Mouse (Mus musculus): ENCODE measurements around the gene Dip2b. TPM values are rescaled to one million over a fixed set of nuclear protein-coding genes. Genes with fewer than 3 reads are reported as not detected.

The Dip2b gene
- total and polyA plus RNA-seq, 3 experiments, result 13.9 to 68.9 (median 15.4) TPM

- Histone ChIP-seq H3K79me2 (ENCODE audit: control insufficient read depth, insufficient read depth, low read length, poor library complexity) (no peaks in the 10 kb centered on the region), H3K4me3 (ENCODE audit: control insufficient read depth in 1 of 2, insufficient read depth in 1 of 2, low read depth in 2 of 2, low read length in 2 of 2) (no peak overlapping the region), H3K4me1 (ENCODE audit: control insufficient read depth in 1 of 2, insufficient read depth in 2 of 2, low read length in 2 of 2) (no peaks in the 10 kb centered on the region), H3K36me3 (ENCODE audit: control insufficient read depth in 1 of 2, insufficient read depth in 2 of 2, low read length in 2 of 2) (peaks cover 0 to 65% of the 10 kb centered on the region in 2 experiments; a peak in 3 of 4 replicates), H3K27me3 (ENCODE audit: control insufficient read depth in 1 of 2, insufficient read depth in 2 of 2, low read length in 2 of 2) (no peaks in the 10 kb centered on the region), H3K9ac (ENCODE audit: control insufficient read depth, low read depth, low read length, poor library complexity, severe bottlenecking) (no peak overlapping the region), H3K9me3 (replicated peaks; ENCODE audit: insufficient read depth, low read length) (no peaks in the 10 kb centered on the region), H3K27ac (ENCODE audit: control insufficient read depth, low read depth, low read length) (no peak overlapping the region)
- no peak for DNase-seq (ENCODE audit: low read depth, low spot score)
- TF ChIP-seq ZNF384 (IDR thresholded peaks at IDR 0.05; ENCODE audit: low read depth, low read length), result peak; percentile 61; the same call in 1 of the 2 replicates
- TF ChIP-seq ETS1 (IDR thresholded peaks at IDR 0.05; ENCODE audit: low read depth, low read length), result no peak
- TF ChIP-seq MYB (IDR thresholded peaks at IDR 0.05; ENCODE audit: low read depth, low read length), result no peak
- TF ChIP-seq MEF2A (IDR thresholded peaks at IDR 0.05; ENCODE audit: extremely low read depth, insufficient replicate concordance, low read depth, low read length, poor library complexity, severe bottlenecking), result no peak
- no peak for TF ChIP-seq MAZ (IDR thresholded peaks at IDR 0.05; ENCODE audit: low read depth, low read length)
- TF ChIP-seq CTCF (IDR thresholded peaks at IDR 0.05 in 2 of 3, conservative IDR thresholded peaks at IDR 0.05 in 1 of 3; ENCODE audit: control insufficient read depth in 1 of 3, insufficient read depth in 1 of 3, low read depth in 2 of 3, low read length in 3 of 3, poor library complexity in 1 of 3, severe bottlenecking in 1 of 3), result no peak; a peak in 1 of 6 replicates
- no peak for TF ChIP-seq KAT2A (conservative IDR thresholded peaks at IDR 0.05; ENCODE audit: low read depth, low read length)
- no peak for TF ChIP-seq USF2 (IDR thresholded peaks at IDR 0.05; ENCODE audit: borderline replicate concordance in 1 of 2, insufficient read depth in 1 of 2, low read depth in 1 of 2, low read length in 2 of 2)
Observed at GRCm38 (mm10) chr15:99997114-99997804, 41.2 kb upstream of the Dip2b start.

DNA sequence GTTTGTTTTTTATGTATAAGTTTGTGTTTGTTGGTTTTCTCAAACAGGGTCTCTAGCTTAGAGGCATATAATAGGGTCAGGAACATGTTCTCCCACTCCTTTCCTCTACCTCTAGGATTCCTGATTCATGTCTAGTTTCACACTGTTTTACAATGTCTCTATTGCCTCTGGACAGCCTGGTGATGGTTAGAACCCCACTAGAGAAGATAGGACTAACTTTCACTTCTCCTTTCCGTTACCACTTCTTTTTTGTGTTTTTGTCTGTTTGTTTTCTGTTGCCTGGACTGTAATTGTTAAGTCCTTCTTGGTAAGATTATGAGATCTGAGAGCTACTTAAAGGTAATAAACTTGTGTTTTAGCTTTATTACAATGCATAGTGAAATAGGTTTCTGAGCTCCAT is 39.1 kb upstream of the Dip2b start:
- Histone ChIP-seq H3K9ac (ENCODE audit: control insufficient read depth, low read depth, low read length, poor library complexity, severe bottlenecking) (no peak overlapping the region), H3K36me3 (ENCODE audit: control insufficient read depth in 1 of 2, insufficient read depth in 2 of 2, low read length in 2 of 2) (peaks cover 0 to 61% of the 10 kb centered on the region in 2 experiments; a peak in 3 of 4 replicates)

More for the DNA sequence above, 39.1 kb upstream of the Dip2b start:
- H3K9me3 ChIP-seq (replicated peaks; ENCODE audit: insufficient read depth, low read length), result no peaks in the 10 kb centered on the region
- H3K27ac ChIP-seq (ENCODE audit: control insufficient read depth, low read depth, low read length), result no peak overlapping the region
- H3K4me3 ChIP-seq (ENCODE audit: control insufficient read depth in 1 of 2, insufficient read depth in 1 of 2, low read depth in 2 of 2, low read length in 2 of 2), result no peak overlapping the region
- no peaks in the 10 kb centered on the region for H3K4me1 ChIP-seq (ENCODE audit: control insufficient read depth in 1 of 2, insufficient read depth in 2 of 2, low read length in 2 of 2)
- no peak for DNase-seq (ENCODE audit: low read depth, low spot score)
- TF ChIP-seq MYC (IDR thresholded peaks at IDR 0.05; ENCODE audit: low read depth, low read length) (no peak), TAL1 (IDR thresholded peaks at IDR 0.05; ENCODE audit: low read length) (no peak), E2F4 (IDR thresholded peaks at IDR 0.05; ENCODE audit: borderline replicate concordance, low read depth, low read length) (no peak), POLR2AphosphoS5 (IDR thresholded peaks at IDR 0.05; ENCODE audit: borderline replicate concordance, low read depth, low read length) (no peak), ZNF384 (IDR thresholded peaks at IDR 0.05; ENCODE audit: low read depth, low read length) (no peak), ETS1 (IDR thresholded peaks at IDR 0.05; ENCODE audit: low read depth, low read length) (no peak), ZMIZ1 (IDR thresholded peaks at IDR 0.05; ENCODE audit: low read depth, low read length) (no peak), HCFC1 (IDR thresholded peaks at IDR 0.05; ENCODE audit: low read depth, low read length) (no peak), NRF1 (IDR thresholded peaks at IDR 0.05; ENCODE audit: insufficient read depth, low read depth, low read length, poor library complexity, severe bottlenecking) (no peak), ZKSCAN1 (IDR thresholded peaks at IDR 0.05; ENCODE audit: low read depth, low read length) (no peak), CTCF (IDR thresholded peaks at IDR 0.05 in 2 of 3, conservative IDR thresholded peaks at IDR 0.05 in 1 of 3; ENCODE audit: control insufficient read depth in 1 of 3, insufficient read depth in 1 of 3, low read depth in 2 of 3, low read length in 3 of 3, poor library complexity in 1 of 3, severe bottlenecking in 1 of 3) (no peak), GATA1 (IDR thresholded peaks at IDR 0.05; ENCODE audit: low read depth, low read length) (no peak), MAFK (IDR thresholded peaks at IDR 0.05; ENCODE audit: borderline replicate concordance, low read depth, low read length) (no peak)
- H3K27me3 ChIP-seq (ENCODE audit: control insufficient read depth in 1 of 2, insufficient read depth in 2 of 2, low read length in 2 of 2), result no peaks in the 10 kb centered on the region
- no peaks in the 10 kb centered on the region for H3K79me2 ChIP-seq (ENCODE audit: control insufficient read depth, insufficient read depth, low read length, poor library complexity)
